Mouse (Mus musculus) kidney, embryonic 14.5 days (tissue): ENCODE measurements around the gene Vgll2. TPM values are rescaled to one million over a fixed set of nuclear protein-coding genes. Genes with fewer than 3 reads are reported as not detected.

Experiments
- ATAC-seq: fragments of 200-750 bp; cut with Nextera tagmentation; 2 replicates; pipeline ENCODE4 v1.8.0; 2017; ENCODE audit warnings: moderate number of reproducible peaks, mild to moderate bottlenecking, moderate TSS enrichment, moderate library complexity; ENCODE audit not compliant: low FRiP score, low TSS enrichment
- H3K27ac ChIP-seq: fragments of 300-500 bp; sonication (generic); 2 replicates; pipeline ENCODE4 v1.5.1; 2014; ENCODE audit warnings: low read depth, mild to moderate bottlenecking, low read length, moderate library complexity, mixed read lengths
- H3K27me3 ChIP-seq: fragments of 300-500 bp; sonication (generic); 2 replicates; pipeline ENCODE4 v1.6.1; 2014; ENCODE audit warnings: mild to moderate bottlenecking, low read length; ENCODE audit not compliant: control insufficient read depth, insufficient read depth
- H3K36me3 ChIP-seq: fragments of 300-500 bp; sonication (generic); 2 replicates; pipeline ENCODE4 v1.6.1; 2014; ENCODE audit warnings: low read length, mixed read lengths; ENCODE audit not compliant: control insufficient read depth, insufficient read depth
- H3K4me1 ChIP-seq: fragments of 300-500 bp; sonication (generic); 2 replicates; pipeline ENCODE4 v1.6.1; 2014; ENCODE audit warnings: low read length, mixed read lengths; ENCODE audit not compliant: control insufficient read depth, insufficient read depth
- H3K4me2 ChIP-seq: fragments of 300-500 bp; sonication (generic); replicated peaks from 2 replicates; pipeline ENCODE4 v1.6.1; 2014; ENCODE audit warnings: low read depth, mild to moderate bottlenecking, low read length
- H3K4me3 ChIP-seq: fragments of 300-500 bp; sonication (generic); 2 replicates; pipeline ENCODE4 v1.5.1; 2014; ENCODE audit warnings: mild to moderate bottlenecking, low read length
- H3K9ac ChIP-seq: fragments of 300-500 bp; sonication (generic); 2 replicates; pipeline ENCODE4 v1.6.1; 2014; ENCODE audit warnings: low read depth, mild to moderate bottlenecking, low read length, moderate library complexity
- H3K9me3 ChIP-seq: fragments of 300-500 bp; sonication (generic); 2 replicates; pipeline ENCODE4 v1.6.1; 2016; ENCODE audit warnings: low read length; ENCODE audit not compliant: control insufficient read depth
- WGBS: fragments of 180-500 bp; shearing (Covaris S2); extraction: QIAGEN DNeasy Blood & Tissue Kit; methylation state at CpG from one replicate; pipeline ENCODE4 v1.1.7; 2014; 5-methylcytosine and 5-hydroxymethylcytosine counted together
- polyA plus RNA-seq: library from polyadenylated mRNA; unstranded; fragments of >200 nt; fragmentation: Nextera tagmentation; extraction: Ambion mirVana; gene quantifications from 2 replicates; pipeline ENCODE4 v1.2.1, GENCODE M21; 2014

Gene Vgll2
- polyA plus RNA-seq, 1 experiment from 2014 or later: not detected

- Histone ChIP-seq H3K4me2 (peak overlapping the region; percentile 77; the same call in 1 of the 2 replicates), H3K9ac (no peak overlapping the region)
- no peak for ATAC-seq
Measured at GRCm38 (mm10) chr10:52023213-52024052, 1.1 kb downstream of the Vgll2 start.

DNA sequence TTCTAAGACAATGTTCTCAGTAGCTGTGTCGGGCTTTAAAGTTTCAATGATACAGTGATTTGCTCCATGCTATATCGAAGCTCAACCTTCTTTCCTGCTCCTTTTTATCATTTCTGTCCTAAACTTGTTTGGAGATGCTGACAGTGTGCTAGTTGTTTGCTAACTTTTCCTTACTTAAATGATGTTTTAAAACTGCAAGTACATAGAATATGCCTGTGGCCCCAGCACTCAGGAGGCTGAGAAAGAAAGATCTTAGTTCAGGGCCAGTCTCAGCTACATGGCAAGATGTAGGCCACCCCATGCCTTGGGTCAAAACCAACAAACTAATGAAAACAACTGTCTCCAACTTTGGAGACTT is 1.7 kb downstream of the Vgll2 start:
- 0 out of 2 replicates have a peak, but pooled peaks cover 3% of the 10 kb centered on the region for H3K4me1 ChIP-seq
- H3K9me3 ChIP-seq: no peaks in the 10 kb centered on the region
- H3K4me2 ChIP-seq: no peak overlapping the region
- H3K27ac ChIP-seq: no peak overlapping the region
- no peak overlapping the region for H3K9ac ChIP-seq
- no peak for ATAC-seq
- WGBS: 10% methylated on average over 2 of the region's 2 CpGs
- H3K4me3 ChIP-seq: no peak overlapping the region
- peaks cover 92% of the 10 kb centered on the region for H3K27me3 ChIP-seq
- H3K36me3 ChIP-seq: no peaks in the 10 kb centered on the region

More at GRCm38 (mm10) chr10:52023213-52024052, 1.1 kb downstream of the Vgll2 start:
- H3K27me3 ChIP-seq: peaks cover 86% of the 10 kb centered on the region
- H3K4me1 ChIP-seq: 0 out of 2 replicates have a peak, but pooled peaks cover 3% of the 10 kb centered on the region
- H3K9me3 ChIP-seq: no peaks in the 10 kb centered on the region
- H3K36me3 ChIP-seq: no peaks in the 10 kb centered on the region
- no peak overlapping the region for H3K4me3 ChIP-seq
- WGBS: 2% methylated on average over 17 of the region's 17 CpGs
- H3K27ac ChIP-seq: no peak overlapping the region

GRCm38 (mm10) chr10:52025291-52025690 is 3.0 kb downstream of the Vgll2 start:
- Histone ChIP-seq H3K36me3 (no peaks in the 10 kb centered on the region), H3K9me3 (no peaks in the 10 kb centered on the region), H3K4me1 (0 out of 2 replicates have a peak, but pooled peaks cover 3% of the 10 kb centered on the region), H3K9ac (no peak overlapping the region), H3K4me3 (no peak overlapping the region), H3K4me2 (no peak overlapping the region), H3K27me3 (peaks cover 96% of the 10 kb centered on the region), H3K27ac (no peak overlapping the region)
- 0% methylated on average over 1 of the region's 1 CpGs for WGBS
- ATAC-seq: no peak

DNA sequence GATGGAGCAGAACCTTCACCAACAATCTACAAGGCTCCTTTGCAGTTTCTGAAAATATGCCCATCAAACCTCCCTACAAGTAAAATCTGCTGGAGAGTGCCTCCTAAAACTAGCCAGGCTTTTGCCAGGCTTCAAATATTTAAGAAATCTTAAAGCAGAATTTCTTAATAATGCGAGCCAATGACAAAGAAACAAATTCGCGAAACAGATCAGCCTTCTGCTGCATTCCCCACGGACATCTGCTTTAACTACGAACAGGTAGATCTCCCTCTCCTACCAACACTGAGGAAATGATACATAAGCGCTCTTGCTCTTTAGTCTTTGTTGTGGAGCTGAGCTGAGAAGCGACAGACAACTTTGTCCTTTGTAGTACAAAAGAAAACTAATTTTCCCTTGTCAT is 3.5 kb downstream of the Vgll2 start:
- no peaks in the 10 kb centered on the region for H3K36me3 ChIP-seq
- H3K9me3 ChIP-seq: no peaks in the 10 kb centered on the region
- H3K9ac ChIP-seq: no peak overlapping the region
- no peak for ATAC-seq
- H3K4me1 ChIP-seq: 0 out of 2 replicates have a peak, but pooled peaks cover 3% of the 10 kb centered on the region
- H3K27ac ChIP-seq: no peak overlapping the region
- peaks cover 92% of the 10 kb centered on the region for H3K27me3 ChIP-seq
- H3K4me2 ChIP-seq: no peak overlapping the region
- WGBS: 6% methylated on average over 7 of the region's 7 CpGs
- no peak overlapping the region for H3K4me3 ChIP-seq

DNA sequence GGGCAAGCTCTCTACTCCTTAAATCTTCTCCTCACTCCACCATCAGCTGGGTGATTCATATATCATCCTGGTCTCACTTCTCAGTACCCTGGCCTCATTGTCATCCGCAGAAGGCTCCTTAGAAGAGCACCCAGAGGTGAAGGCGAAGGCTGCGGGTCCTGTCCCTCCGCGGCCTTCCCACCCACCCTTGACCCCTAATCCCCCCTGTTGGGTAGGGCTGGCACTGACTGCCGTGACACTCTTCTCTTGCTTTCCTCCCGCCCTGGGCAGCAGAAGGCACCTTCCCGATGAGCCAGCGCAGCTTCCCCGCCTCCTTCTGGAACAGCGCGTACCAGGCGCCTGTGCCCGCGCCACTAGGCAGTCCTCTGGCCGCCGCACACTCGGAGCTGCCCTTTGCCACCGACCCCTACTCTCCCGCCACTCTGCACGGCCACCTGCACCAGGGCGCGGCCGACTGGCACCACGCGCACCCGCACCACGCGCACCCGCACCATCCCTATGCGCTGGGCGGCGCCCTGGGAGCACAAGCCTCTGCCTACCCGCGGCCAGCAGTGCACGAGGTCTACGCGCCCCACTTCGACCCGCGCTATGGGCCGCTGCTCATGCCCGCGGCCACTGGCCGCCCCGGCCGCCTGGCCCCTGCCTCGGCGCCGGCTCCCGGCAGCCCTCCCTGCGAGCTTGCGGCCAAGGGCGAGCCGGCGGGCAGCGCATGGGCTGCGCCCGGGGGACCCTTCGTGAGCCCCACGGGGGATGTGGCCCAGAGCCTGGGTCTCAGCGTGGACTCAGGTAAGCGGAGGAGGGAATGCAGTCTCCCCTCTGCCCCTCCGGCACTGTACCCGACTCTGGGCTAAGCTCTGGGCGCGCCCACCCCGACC is 5.1 kb downstream of the Vgll2 start:
- Histone ChIP-seq H3K4me2 (peak overlapping the region; percentile 58), H3K36me3 (no peaks in the 10 kb centered on the region), H3K27ac (no peak overlapping the region), H3K4me3 (peak overlapping the region; percentile 38), H3K9me3 (no peaks in the 10 kb centered on the region), H3K27me3 (peaks cover 87% of the 10 kb centered on the region), H3K4me1 (0 out of 2 replicates have a peak, but pooled peaks cover 3% of the 10 kb centered on the region), H3K9ac (no peak overlapping the region)
- WGBS: under 1% methylated on average over 44 of the region's 68 CpGs
- peak; percentile 71 for ATAC-seq

- WGBS: 3% methylated on average over 11 of the region's 11 CpGs
- no peaks in the 10 kb centered on the region for H3K9me3 ChIP-seq
- no peak overlapping the region for H3K27ac ChIP-seq
- no peak overlapping the region for H3K4me3 ChIP-seq
- H3K4me2 ChIP-seq: no peak overlapping the region
- 0 out of 2 replicates have a peak, but pooled peaks cover 3% of the 10 kb centered on the region for H3K4me1 ChIP-seq
- no peaks in the 10 kb centered on the region for H3K36me3 ChIP-seq
- ATAC-seq: no peak
- no peak overlapping the region for H3K9ac ChIP-seq
- peaks cover 74% of the 10 kb centered on the region for H3K27me3 ChIP-seq
Measured at GRCm38 (mm10) chr10:52028561-52029370, 6.5 kb downstream of the Vgll2 start.

DNA sequence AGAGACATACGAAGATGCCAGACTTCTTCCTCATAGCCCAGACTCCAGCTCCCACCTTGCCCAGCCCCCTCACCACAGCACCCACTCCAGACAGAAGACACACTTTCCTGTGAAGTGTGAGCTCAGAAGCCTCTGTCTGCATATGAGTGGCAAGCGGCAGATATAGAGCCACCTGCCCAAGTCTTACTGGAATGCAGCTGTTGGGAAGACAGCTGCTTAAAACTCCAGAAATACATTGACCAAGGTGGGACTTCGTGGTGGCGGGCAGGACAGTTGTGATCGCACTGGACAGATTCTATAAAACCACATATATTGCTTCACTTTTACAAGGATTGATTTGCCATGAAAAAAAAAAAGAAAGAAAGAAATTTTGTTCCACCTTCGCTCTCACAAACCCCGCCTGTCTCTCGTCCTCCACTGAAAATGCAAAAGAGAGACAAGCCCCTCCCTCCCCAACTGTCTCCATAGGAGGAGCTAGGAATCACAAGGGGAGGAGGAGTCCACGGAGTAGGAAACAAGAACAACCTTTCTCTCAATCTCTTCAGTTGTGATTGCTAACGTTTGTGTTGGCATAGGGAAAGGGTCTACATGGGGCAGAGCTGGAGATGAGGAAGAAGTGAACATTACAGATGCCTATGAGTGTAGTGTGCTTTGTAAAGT is 7.2 kb downstream of the Vgll2 start:
- ATAC-seq: no peak
- Histone ChIP-seq H3K27ac (no peak overlapping the region), H3K4me1 (0 out of 2 replicates have a peak, but pooled peaks cover 3% of the 10 kb centered on the region), H3K4me2 (no peak overlapping the region), H3K9me3 (no peaks in the 10 kb centered on the region), H3K9ac (no peak overlapping the region), H3K36me3 (no peaks in the 10 kb centered on the region), H3K4me3 (no peak overlapping the region; the same call in 1 of the 2 replicates), H3K27me3 (peaks cover 66% of the 10 kb centered on the region)
- 1% methylated on average over 10 of the region's 10 CpGs for WGBS

DNA sequence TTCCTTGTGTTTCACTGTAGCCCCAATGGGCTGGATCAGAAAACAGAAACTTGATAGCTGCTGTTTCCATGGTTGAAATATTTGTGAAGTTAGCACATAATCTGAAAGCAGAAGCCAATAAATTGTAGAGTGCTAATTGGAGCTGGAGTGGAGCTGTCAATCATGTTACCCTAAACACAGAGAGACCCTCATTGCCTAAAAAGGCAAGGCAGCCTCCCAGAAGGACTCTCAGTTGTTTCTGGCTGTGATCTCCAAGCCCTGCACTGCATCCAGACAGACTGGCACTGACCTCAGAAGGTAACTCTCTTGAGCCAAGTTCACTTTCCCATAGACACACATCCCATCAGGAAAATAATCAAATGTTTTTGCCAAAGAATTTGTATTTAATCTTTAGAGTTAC is 11.4 kb downstream of the Vgll2 start:
- Histone ChIP-seq H3K27ac (no peak overlapping the region), H3K9ac (no peak overlapping the region), H3K36me3 (no peaks in the 10 kb centered on the region), H3K4me2 (no peak overlapping the region), H3K4me3 (no peak overlapping the region), H3K4me1 (no peaks in the 10 kb centered on the region), H3K27me3 (peaks cover 25% of the 10 kb centered on the region), H3K9me3 (no peaks in the 10 kb centered on the region)
- ATAC-seq: no peak
